Mouse (Mus musculus): ENCODE measurements around the gene Wwp2.

DNA sequence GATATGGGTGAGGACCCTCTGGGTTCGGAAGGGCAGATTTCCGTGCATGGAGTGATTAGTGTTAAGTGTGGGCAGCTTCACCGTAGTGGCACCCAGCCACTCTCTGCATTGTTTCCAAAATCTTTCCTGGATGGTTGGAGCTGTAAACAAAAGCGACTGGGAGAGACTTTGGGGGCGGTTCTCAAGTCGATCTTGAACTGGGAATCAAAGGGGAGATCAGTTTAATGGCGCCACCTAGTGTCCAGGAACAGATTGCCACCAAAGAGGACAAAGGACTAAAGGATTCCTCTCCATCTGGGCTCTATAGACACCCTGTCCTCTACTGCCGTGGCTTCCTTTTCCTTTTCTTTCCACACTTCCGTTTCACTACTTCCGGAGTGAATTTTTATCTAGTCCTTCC, 140.5 kb downstream of the Wwp2 start:
- TF ChIP-seq CTCF (IDR thresholded peaks at IDR 0.05; ENCODE audit: insufficient read depth, low read depth, low read length), result no peak
- TF ChIP-seq POLR2A (IDR thresholded peaks at IDR 0.05; ENCODE audit: insufficient read depth, low read depth, low read length), result no peak
